Mouse (Mus musculus): Measurements from ENCODE around the gene Ndufaf7.

DNA sequence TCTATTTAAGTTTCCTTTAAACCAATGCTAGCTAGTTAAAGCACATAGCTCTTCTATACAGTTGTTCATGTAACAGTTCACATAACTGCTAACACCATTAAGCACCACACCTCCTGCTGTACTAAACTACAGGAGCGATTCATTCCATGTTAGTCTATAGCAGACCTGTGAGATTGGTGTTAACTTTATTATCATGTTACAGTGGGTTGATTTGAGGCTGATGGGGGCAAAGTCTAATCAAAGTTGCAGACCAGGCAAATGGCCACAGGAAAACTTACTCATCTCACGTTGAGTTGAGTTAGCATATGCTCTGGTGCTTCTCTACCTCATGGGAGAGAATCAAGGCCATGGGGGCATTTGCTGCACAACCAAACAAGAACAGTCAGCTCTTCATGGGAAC, 27.6 kb upstream of the Ndufaf7 start:
- TF ChIP-seq CTCF (conservative IDR thresholded peaks at IDR 0.05; ENCODE audit: insufficient read depth, insufficient read length, low read depth, low read length), result no peak
- TF ChIP-seq POLR2A (IDR thresholded peaks at IDR 0.05; ENCODE audit: low read depth, low read length), result no peak
